Mouse (Mus musculus) layer of hippocampus, postnatal 10 days (tissue): Measurements from ENCODE around the gene Nol12. TPM values are rescaled to one million over a fixed set of nuclear protein-coding genes. Genes with fewer than 3 reads are reported as not detected.

Experiments
- DNase-seq, 2 experiments: peaks; one replicate each; pipeline ENCODE4 v3.0.0; 2021; ENCODE audit warnings: low spot score in 2 of 2
- total RNA-seq, 2 experiments: library from RNA; stranded (reverse); gene quantifications; 2 replicates each; pipeline ENCODE4 v1.2.3; 2021

The Nol12 gene
- total RNA-seq, 2 experiments from 2014 or later: 43.0 to 43.2 TPM

- peak; percentile 70 to 75 for DNase-seq
Measured at GRCm38 (mm10) chr15:78915660-78916017, 19.1 kb upstream of the Nol12 start.

- peak in 1 of 2 experiments; percentile 52 for DNase-seq
Measured at GRCm38 (mm10) chr15:78916052-78916826, 18.5 kb upstream of the Nol12 start.

- no peak for DNase-seq
Measured at GRCm38 (mm10) chr15:78918126-78918525, 16.6 kb upstream of the Nol12 start.

- DNase-seq: no peak
Measured at GRCm38 (mm10) chr15:78919914-78920313, 14.8 kb upstream of the Nol12 start.

- no peak for DNase-seq
Measured at GRCm38 (mm10) chr15:78922700-78923099, 12.0 kb upstream of the Nol12 start.

GRCm38 (mm10) chr15:78923585-78923984, 11.1 kb upstream of the Nol12 start:
- DNase-seq: no peak

- no peak for DNase-seq
Measured at GRCm38 (mm10) chr15:78925129-78925528, 9.6 kb upstream of the Nol12 start.

- DNase-seq: peak; percentile 58 to 70
Measured at GRCm38 (mm10) chr15:78926021-78926919, 8.5 kb upstream of the Nol12 start, which contains the start of gene Lgals1. Lgals1 (plus strand) TSS chr15:78926725.

- DNase-seq: no peak
Measured at GRCm38 (mm10) chr15:78927021-78927787, 7.5 kb upstream of the Nol12 start.

GRCm38 (mm10) chr15:78927788-78928457, 6.8 kb upstream of the Nol12 start:
- DNase-seq: peak in 1 of 2 experiments; percentile 46

- no peak for DNase-seq
Measured at GRCm38 (mm10) chr15:78928539-78928938, 6.2 kb upstream of the Nol12 start.

GRCm38 (mm10) chr15:78930192-78930706, 4.5 kb upstream of the Nol12 start:
- no peak for DNase-seq

- DNase-seq: no peak
Measured at GRCm38 (mm10) chr15:78930801-78931426, 3.8 kb upstream of the Nol12 start.

- DNase-seq: no peak
Measured at GRCm38 (mm10) chr15:78931577-78931976, 3.2 kb upstream of the Nol12 start.

GRCm38 (mm10) chr15:78936403-78936802, 1.7 kb downstream of the Nol12 start:
- no peak for DNase-seq

- no peak for DNase-seq
Measured at GRCm38 (mm10) chr15:78937311-78937710, 2.6 kb downstream of the Nol12 start.

- no peak for DNase-seq
Measured at GRCm38 (mm10) chr15:78937963-78938362, 3.2 kb downstream of the Nol12 start.

- no peak for DNase-seq
Measured at GRCm38 (mm10) chr15:78940325-78940724, 5.6 kb downstream of the Nol12 start.

GRCm38 (mm10) chr15:78942663-78943062, 7.9 kb downstream of the Nol12 start:
- peak; percentile 89 to 90 for DNase-seq

GRCm38 (mm10) chr15:78946232-78946631, 11.5 kb downstream of the Nol12 start:
- DNase-seq: no peak
